Mouse (Mus musculus) liver, adult (tissue): ENCODE results near the gene Hspg2.

Source experiments
- GATA4 ChIP-seq: IDR thresholded peaks from 2 replicates; pipeline ENCODE4 v1.6.1; 2014; ENCODE audit warnings: mild to moderate bottlenecking, low read length; ENCODE audit not compliant: insufficient replicate concordance

The Hspg2 gene

GRCm38 (mm10) chr4:137486081-137487014, 17.8 kb downstream of the Hspg2 start:
- TF ChIP-seq GATA4 = no peak

GRCm38 (mm10) chr4:137487286-137488000, 18.9 kb downstream of the Hspg2 start:
- peak; percentile 79; the same call in 1 of the 2 replicates for TF ChIP-seq GATA4

GRCm38 (mm10) chr4:137488038-137488437, 19.5 kb downstream of the Hspg2 start:
- TF ChIP-seq GATA4 = no peak

GRCm38 (mm10) chr4:137488571-137489303, 20.2 kb downstream of the Hspg2 start:
- no peak for TF ChIP-seq GATA4

GRCm38 (mm10) chr4:137489996-137490395, 21.4 kb downstream of the Hspg2 start:
- peak; percentile 76; the same call in 1 of the 2 replicates for TF ChIP-seq GATA4

GRCm38 (mm10) chr4:137492563-137492962, 24.0 kb downstream of the Hspg2 start:
- TF ChIP-seq GATA4 = no peak

DNA sequence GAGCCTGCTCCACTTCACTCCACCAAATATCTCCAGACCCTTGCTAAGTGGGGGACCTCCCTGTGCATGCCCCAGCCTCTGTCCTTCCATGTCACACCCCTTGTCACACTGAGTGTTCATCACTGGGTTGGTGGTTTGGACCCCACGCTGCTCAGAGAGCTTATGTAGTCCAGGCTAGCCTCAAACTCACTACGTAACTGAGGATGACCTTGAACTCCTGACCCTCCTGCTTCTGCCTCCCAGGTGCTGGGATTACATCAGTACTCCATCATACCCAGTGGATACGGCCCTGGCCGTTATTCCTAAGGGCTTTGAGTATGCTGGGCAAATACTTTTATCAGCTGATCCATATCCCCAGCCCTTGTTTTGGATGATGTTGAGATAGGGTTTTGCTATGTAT, 24.6 kb downstream of the Hspg2 start:
- no peak for TF ChIP-seq GATA4

- TF ChIP-seq GATA4 = no peak
Observed at GRCm38 (mm10) chr4:137494751-137495500, 26.4 kb downstream of the Hspg2 start.

DNA sequence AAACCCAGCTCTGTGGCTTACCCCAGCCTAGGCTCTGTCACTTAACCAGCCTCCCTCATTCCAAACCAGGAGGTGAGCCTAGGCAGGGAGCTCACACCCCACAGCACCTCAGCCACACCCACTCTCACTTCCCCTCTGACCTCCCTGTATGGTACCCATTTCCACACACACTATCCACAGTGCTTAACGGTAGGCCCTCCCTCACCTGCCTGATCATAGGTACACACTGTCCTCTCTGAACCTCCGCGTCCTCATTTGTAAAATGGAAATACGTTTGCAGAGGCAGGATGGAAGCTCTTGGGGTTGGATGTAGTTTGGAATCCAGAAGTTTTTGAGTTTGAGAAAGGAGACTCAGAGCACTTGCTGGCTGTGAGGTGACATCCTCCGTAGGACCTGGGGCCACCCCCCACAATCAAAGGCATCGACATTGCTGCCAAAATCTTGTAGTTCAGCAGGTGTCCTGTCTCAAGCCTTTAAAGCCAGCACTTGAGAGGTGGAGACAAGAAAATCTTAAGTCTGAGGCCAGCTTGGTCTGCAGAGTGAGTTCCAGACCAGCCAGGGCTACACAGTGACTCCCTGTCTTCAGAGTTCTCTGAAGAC, 27.0 kb downstream of the Hspg2 start:
- TF ChIP-seq GATA4 = no peak

- TF ChIP-seq GATA4 = peak; percentile 61; the same call in 1 of the 2 replicates
Observed at GRCm38 (mm10) chr4:137497367-137497766, 28.8 kb downstream of the Hspg2 start.

GRCm38 (mm10) chr4:137497892-137498722, 29.5 kb downstream of the Hspg2 start:
- TF ChIP-seq GATA4 = no peak

DNA sequence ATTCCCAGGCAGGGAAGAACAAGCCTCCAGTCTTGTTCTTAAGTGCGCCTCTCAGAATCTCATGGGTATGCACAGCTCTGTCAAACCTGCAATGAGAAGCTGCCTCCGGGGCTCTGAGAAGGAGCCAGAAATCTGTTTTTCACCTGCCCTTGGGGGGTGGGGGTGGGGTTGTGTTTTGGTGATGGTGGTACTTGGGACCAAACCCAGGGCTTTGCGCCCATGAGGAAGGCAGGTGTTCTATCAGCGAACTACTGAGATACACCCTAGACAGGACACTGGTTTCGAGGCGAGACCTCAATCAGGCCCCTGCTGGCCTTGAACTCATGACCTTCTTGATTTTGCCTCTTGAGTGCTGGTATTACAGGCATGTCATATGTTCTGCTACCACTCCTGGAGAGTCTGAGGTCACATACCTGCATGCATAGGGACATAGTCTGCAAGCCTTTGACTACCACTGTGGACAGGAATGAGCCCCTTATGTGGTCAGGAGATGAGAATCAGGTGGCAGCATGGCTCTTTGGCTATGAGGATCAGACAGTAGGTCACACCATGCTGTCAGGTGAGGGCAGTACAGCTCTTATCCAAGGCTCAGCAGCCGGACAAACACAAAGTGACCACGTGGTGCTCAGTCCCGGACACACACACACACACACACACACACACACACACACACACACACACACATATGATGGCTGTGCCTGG, 30.5 kb downstream of the Hspg2 start:
- TF ChIP-seq GATA4 = no peak

DNA sequence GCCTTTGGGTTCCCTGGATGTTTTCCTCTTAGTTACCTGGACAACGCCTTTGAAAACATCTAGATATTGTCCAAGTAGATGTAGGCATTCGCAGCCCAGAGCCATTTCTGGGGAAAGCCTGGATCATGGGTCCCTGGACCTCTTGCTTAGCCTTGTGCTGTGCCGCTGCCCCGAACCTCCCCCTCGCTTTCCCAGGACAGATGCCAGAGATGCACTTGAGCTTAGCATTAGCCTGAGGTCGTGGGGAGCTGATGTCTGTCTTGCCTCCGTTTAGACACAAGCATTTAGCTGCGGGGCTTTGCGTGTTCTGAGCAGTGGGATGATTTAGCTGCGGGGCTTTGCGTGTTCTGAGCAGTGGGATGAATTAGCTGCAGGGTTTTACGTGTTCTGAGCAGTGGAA, 31.6 kb downstream of the Hspg2 start:
- TF ChIP-seq GATA4 = no peak
